Mouse (Mus musculus) small intestine, adult 2 months (tissue): Measurements from ENCODE around the gene Tktl1. TPM values are rescaled to one million over a fixed set of nuclear protein-coding genes. Genes with fewer than 3 reads are reported as not detected.

ENCODE experiments used
- H3K27ac ChIP-seq: fragments of 200-500 bp; 2 replicates; pipeline ENCODE4 v1.5.1; 2012; ENCODE audit warnings: low read depth, low read length, control low read depth, inconsistent platforms; ENCODE audit not compliant: insufficient read depth
- H3K27me3 ChIP-seq: fragments of 200-500 bp; 2 replicates; pipeline ENCODE4 v1.6.1; 2012; ENCODE audit warnings: mild to moderate bottlenecking, moderate library complexity, low read length, inconsistent platforms; ENCODE audit not compliant: control insufficient read depth, insufficient read depth
- H3K36me3 ChIP-seq: fragments of 200-500 bp; 2 replicates; pipeline ENCODE4 v1.6.1; 2012; ENCODE audit warnings: mild to moderate bottlenecking, low read length, control low read depth, inconsistent platforms; ENCODE audit not compliant: control insufficient read depth, insufficient read depth
- H3K4me1 ChIP-seq: fragments of 200-500 bp; 2 replicates; pipeline ENCODE4 v1.6.1; 2012; ENCODE audit warnings: low read length, inconsistent platforms, mixed read lengths; ENCODE audit not compliant: control insufficient read depth, insufficient read depth, insufficient read length
- H3K4me3 ChIP-seq: fragments of 200-500 bp; 2 replicates; pipeline ENCODE4 v1.5.1; 2012; ENCODE audit warnings: low read depth, mild to moderate bottlenecking, control low read depth, inconsistent platforms, low read length, moderate library complexity
- CTCF ChIP-seq: fragments of 200-500 bp; IDR thresholded peaks from 2 replicates; pipeline ENCODE4 v1.5.1; 2012; ENCODE audit warnings: low read depth, mild to moderate bottlenecking, control low read depth, inconsistent platforms, low read length, moderate library complexity, mixed read lengths; ENCODE audit not compliant: insufficient replicate concordance, insufficient read length; ENCODE audit errors: extremely low read depth
- POLR2A ChIP-seq: fragments of 200-500 bp; IDR thresholded peaks from 2 replicates; pipeline ENCODE4 v1.6.1; 2012; ENCODE audit warnings: low read depth, mild to moderate bottlenecking, control low read depth, inconsistent platforms, low read length, moderate library complexity
- WGBS: fragments of 180-500 bp; shearing (Covaris S2); methylation state at CpG from one replicate; pipeline ENCODE4 v1.1.7; 2018; 5-methylcytosine and 5-hydroxymethylcytosine counted together
- polyA plus RNA-seq: library from polyadenylated mRNA; depleted of rRNA; stranded (reverse); fragments of >200 nt; gene quantifications from 2 replicates; pipeline ENCODE4 v1.2.3, GENCODE M21; 2012; rRNA removed

Tktl1 gene
- polyA plus RNA-seq, 1 experiment: not detected

DNA sequence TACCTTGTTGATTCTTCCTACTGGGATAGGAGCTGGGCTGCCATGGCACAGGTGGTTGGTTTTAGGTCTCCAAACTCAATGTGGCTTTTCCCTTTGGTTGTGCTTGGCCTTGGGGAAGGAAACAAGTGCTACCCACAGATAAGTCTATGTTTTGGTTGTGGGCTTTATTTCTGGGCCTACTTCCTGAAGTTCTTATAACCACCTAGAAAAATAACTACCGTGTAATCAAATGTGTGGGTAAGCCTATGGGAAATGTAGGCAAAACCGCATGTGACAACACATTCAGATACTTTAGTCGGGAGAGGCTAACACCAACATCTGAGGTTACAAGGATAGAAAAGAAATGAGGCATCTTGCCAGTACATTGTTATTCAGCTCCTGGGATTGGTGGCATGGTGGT lies 80.7 kb downstream of the Tktl1 start:
- no peak for TF ChIP-seq CTCF
- no peak for TF ChIP-seq POLR2A
- no peak overlapping the region for H3K4me3 ChIP-seq
- peaks cover 9% of the 10 kb centered on the region; the same call in 1 of the 2 replicates for H3K36me3 ChIP-seq
- H3K27ac ChIP-seq: no peak overlapping the region
- no peaks in the 10 kb centered on the region for H3K27me3 ChIP-seq
- 0 out of 2 replicates have a peak, but pooled peaks cover 3% of the 10 kb centered on the region for H3K4me1 ChIP-seq
- 81% methylated on average over 3 of the region's 3 CpGs for WGBS

Other genes starting within 250 kb of the Tktl1 start
- gene Renbp, start 246.4 kb upstream of the Tktl1 start, polyA plus RNA-seq: 2.4 and 4.2 TPM in 2 replicates
- gene Hcfc1, start 210.9 kb upstream of the Tktl1 start, polyA plus RNA-seq: 38.2 and 53.4 TPM in 2 replicates
- 85.9 and 96.8 TPM in 2 replicates for gene Irak1, start 153.3 kb upstream of the Tktl1 start, polyA plus RNA-seq
- gene Opn1mw, start 49.8 kb upstream of the Tktl1 start, polyA plus RNA-seq: not detected in 2 replicates
- gene Mecp2, start 41.9 kb upstream of the Tktl1 start, polyA plus RNA-seq: 1.3 and 3.0 TPM in 2 replicates
- not detected in 2 replicates for gene Tex28, start 9.4 kb upstream of the Tktl1 start, polyA plus RNA-seq
- gene Flna, start 72.6 kb downstream of the Tktl1 start, polyA plus RNA-seq: 270 and 280 TPM in 2 replicates
- 25.5 and 37.3 TPM in 2 replicates for gene Emd, start 77.4 kb downstream of the Tktl1 start, polyA plus RNA-seq
- 750 and 1,062 TPM in 2 replicates for gene Rpl10, start 93.6 kb downstream of the Tktl1 start, polyA plus RNA-seq
- 65.7 and 80.7 TPM in 2 replicates for gene Taz, start 104.7 kb downstream of the Tktl1 start, polyA plus RNA-seq
- 13.0 and 13.9 TPM in 2 replicates for gene Dnase1l1, start 105.1 kb downstream of the Tktl1 start, polyA plus RNA-seq
- gene Atp6ap1, start 119.8 kb downstream of the Tktl1 start, polyA plus RNA-seq: 119 and 169 TPM in 2 replicates
- 61.7 and 88.3 TPM in 2 replicates for gene Gdi1, start 127.7 kb downstream of the Tktl1 start, polyA plus RNA-seq
- gene Fam50a, start 135.8 kb downstream of the Tktl1 start, polyA plus RNA-seq: 6.4 and 10.4 TPM in 2 replicates
- 3.1 and 4.4 TPM in 2 replicates for gene Plxna3, start 151.8 kb downstream of the Tktl1 start, polyA plus RNA-seq
- gene Lage3, start 176.4 kb downstream of the Tktl1 start, polyA plus RNA-seq: 16.9 and 17.1 TPM in 2 replicates
- gene Ubl4a, start 196.0 kb downstream of the Tktl1 start, polyA plus RNA-seq: 24.0 and 33.4 TPM in 2 replicates
- 9.1 and 20.9 TPM in 2 replicates for gene Slc10a3, start 196.1 kb downstream of the Tktl1 start, polyA plus RNA-seq
- 15.4 and 27.3 TPM in 2 replicates for gene Fam3a, start 216.0 kb downstream of the Tktl1 start, polyA plus RNA-seq
- gene Ikbkg, start 216.0 kb downstream of the Tktl1 start, polyA plus RNA-seq: 6.2 and 8.7 TPM in 2 replicates